Mouse (Mus musculus) neutrophil, adult 65 days (primary cell): ENCODE data around the gene Rbm18. TPM values are rescaled to one million over a fixed set of nuclear protein-coding genes. Genes with fewer than 3 reads are reported as not detected.

Experiments
- total RNA-seq: library from RNA; stranded (reverse); gene quantifications from 2 replicates; pipeline ENCODE4 v1.2.4, GENCODE M21; 2023

The Rbm18 gene
- 37.9 and 41.1 TPM in 2 replicates for total RNA-seq

GRCm38 (mm10) chr2:36136300-36136941, at the start of gene Rbm18, which contains the start of gene Mrrf:
Rbm18 (minus strand) TSS chr2:36136773.
Mrrf (plus strand) TSS chr2:36136389.

DNA sequence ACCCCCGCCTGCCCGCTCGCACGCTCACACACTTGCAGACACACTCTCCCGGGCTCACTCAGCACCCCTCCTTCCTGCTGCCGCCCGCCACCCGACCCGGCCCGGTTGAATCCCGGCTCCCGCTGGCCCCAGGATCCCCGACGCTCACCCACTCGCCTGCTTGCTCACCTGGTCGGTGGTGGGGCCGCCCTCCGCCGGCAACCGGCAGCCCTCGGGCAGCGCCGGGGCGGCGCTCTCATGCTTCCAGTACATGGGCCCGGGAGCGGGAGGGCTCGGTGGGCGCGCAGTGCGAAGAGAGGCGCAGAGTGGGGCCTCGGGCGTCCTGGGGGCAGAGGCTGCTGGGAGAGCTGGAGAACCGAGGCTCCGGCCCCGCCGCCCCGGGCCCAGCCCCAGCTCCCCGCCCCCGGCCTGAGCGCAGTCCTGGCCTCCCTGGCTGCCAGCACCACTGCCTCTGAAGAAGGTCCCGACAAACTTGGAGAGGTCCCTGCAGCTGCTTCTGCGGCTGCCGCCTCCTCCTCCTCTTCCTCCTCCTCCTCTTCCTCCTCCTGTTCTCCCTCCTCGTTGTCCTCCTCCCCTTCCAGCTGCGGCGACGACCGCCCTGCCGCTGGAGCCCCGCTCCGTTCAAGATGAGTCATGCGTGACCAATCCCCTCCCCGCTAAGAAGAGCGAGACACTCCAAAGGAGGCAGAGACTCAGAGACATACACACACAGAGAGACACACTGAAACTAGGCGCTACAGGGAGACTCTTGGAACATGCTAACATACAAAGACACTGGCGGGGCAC, 31.4 kb downstream of the Rbm18 start, which contains the start of gene Lhx6:
Lhx6 (minus strand) TSS at position 453 of the 786 bp plus-strand sequence.

Other genes with a start within 250 kb of the Rbm18 start
- 1.6 and 1.7 TPM in 2 replicates for gene Ttll11, start 156.9 kb downstream of the Rbm18 start, total RNA-seq
- 51.0 and 57.1 TPM in 2 replicates for gene Ndufa8, start 87.4 kb downstream of the Rbm18 start, total RNA-seq
- gene Morn5, start 87.3 kb downstream of the Rbm18 start, total RNA-seq: not detected in 2 replicates
- not detected in 2 replicates for gene Lhx6, start 31.4 kb downstream of the Rbm18 start, total RNA-seq
- gene Mrrf, start 384 bp downstream of the Rbm18 start, total RNA-seq: 2.7 and 5.4 TPM in 2 replicates
- gene Ptgs1, start 93.7 kb upstream of the Rbm18 start, total RNA-seq: 113 and 132 TPM in 2 replicates
- 0.06 TPM in 1 of 2 replicates, not detected in the other for gene Olfr338, start 236.7 kb upstream of the Rbm18 start, total RNA-seq